Mouse (Mus musculus) megakaryocyte, embryonic 14.5 days (primary cell): ENCODE measurements around the gene Fam124b. TPM values are rescaled to one million over a fixed set of nuclear protein-coding genes. Genes with fewer than 3 reads are reported as not detected.

Experiments
- H3K27me3 ChIP-seq: replicated peaks from 2 replicates; pipeline ENCODE3; 2012; ENCODE audit warnings: inconsistent platforms
- H3K36me3 ChIP-seq: replicated peaks from 2 replicates; pipeline ENCODE3; 2012; ENCODE audit warnings: low read length, inconsistent platforms, mixed read lengths
- H3K4me1 ChIP-seq: 2 replicates; pipeline ENCODE4 v1.6.1; 2012; ENCODE audit warnings: inconsistent platforms
- H3K4me3 ChIP-seq: replicated peaks from 2 replicates; pipeline ENCODE3; 2012; ENCODE audit warnings: moderate library complexity, mild to moderate bottlenecking, inconsistent platforms
- H3K9me3 ChIP-seq: 2 replicates; pipeline ENCODE4 v1.6.1; 2012; ENCODE audit warnings: inconsistent platforms
- FLI1 ChIP-seq: IDR thresholded peaks from 2 replicates; pipeline ENCODE4 v1.6.1; 2012; ENCODE audit warnings: low read length, inconsistent platforms, mixed read lengths
- polyA plus RNA-seq: library from polyadenylated mRNA; stranded (reverse); fragments of >175 nt; gene quantifications from 2 replicates; pipeline ENCODE4 v1.2.3, GENCODE M21; 2012; ENCODE audit warnings: low replicate concordance; ENCODE audit not compliant: insufficient read depth

The Fam124b gene
- polyA plus RNA-seq, 1 experiment, result not detected

GRCm38 (mm10) chr1:80150681-80151080 lies 67.6 kb downstream of the Fam124b start:
- H3K4me1 ChIP-seq, result peaks cover 4% of the 10 kb centered on the region
- no peak overlapping the region for H3K4me3 ChIP-seq
- no peak for TF ChIP-seq FLI1
- H3K36me3 ChIP-seq, result no peaks in the 10 kb centered on the region
- H3K9me3 ChIP-seq, result peaks cover 13% of the 10 kb centered on the region
- H3K27me3 ChIP-seq, result peaks cover 3% of the 10 kb centered on the region

Other genes with a start within 250 kb of the Fam124b start
- gene Cul3, start 122.0 kb upstream of the Fam124b start, polyA plus RNA-seq, result 1.1 and 10.6 TPM in 2 replicates
- gene Gm45261, start 243.0 kb upstream of the Fam124b start, polyA plus RNA-seq, result not detected in 2 replicates